Mouse (Mus musculus): Measurements from ENCODE around the gene Pex14. TPM values are rescaled to one million over a fixed set of nuclear protein-coding genes. Genes with fewer than 3 reads are reported as not detected.
A peak's percentile ranks its signal among the peaks of the same experiment; 100 is the strongest.

The Pex14 gene
- total RNA-seq, 2 experiments from 2014 or later = 19.4 to 20.5 TPM

GRCm38 (mm10) chr4:149061432-149061718, 38.3 kb downstream of the Pex14 start:
- intact Hi-C loops (cut with DNase I; ENCODE audit: low total_unique reads) = loop anchor here (5.0 kb wide), 1 partner anchor 319 kb away; no protein-coding TSS in a partner anchor

DNA sequence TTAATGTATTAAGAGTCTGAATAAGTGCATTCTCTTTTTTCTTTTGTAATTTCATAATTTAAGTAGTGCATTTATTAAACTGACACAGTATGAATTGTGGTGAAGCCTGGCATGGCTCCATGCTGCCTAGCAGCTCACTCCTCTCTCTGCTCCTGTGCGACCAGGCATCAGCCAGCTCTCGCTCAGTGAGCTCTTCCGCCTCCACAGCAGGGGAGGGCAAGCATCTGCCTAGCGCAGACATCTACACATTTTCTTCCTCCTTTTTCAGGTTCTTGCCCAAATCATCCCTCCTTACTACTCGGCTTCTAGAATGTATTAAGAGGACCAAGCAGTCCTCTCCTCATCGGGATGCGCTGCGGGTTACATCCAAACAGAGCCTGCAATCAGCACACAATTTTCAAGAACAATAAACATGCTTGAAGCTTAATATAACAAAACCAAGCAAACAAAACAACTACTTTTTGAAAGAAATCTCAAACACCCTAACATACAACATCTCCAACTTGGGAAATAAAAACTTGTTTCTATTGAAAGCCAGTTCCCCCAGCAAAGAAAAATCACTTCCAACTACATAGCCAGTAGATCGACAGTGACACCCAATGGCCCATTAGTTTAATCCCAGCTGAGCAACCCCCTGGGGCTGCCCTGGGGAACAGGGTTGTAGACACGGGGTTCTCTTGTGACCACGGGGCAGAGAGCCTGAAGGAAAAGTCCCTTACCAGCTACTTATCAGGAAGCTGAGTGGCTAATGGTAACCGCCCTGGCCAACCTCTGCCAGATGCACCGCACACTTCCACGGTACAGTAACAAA, 38.9 kb downstream of the Pex14 start:
- DNase-seq = no peak
- intact Hi-C loops (cut with DNase I; ENCODE audit: low total_unique reads) = loop anchor here (5.0 kb wide), 1 partner anchor 319 kb away; no protein-coding TSS in a partner anchor

More at GRCm38 (mm10) chr4:149061432-149061718, 38.3 kb downstream of the Pex14 start:
- no peak for DNase-seq

DNA sequence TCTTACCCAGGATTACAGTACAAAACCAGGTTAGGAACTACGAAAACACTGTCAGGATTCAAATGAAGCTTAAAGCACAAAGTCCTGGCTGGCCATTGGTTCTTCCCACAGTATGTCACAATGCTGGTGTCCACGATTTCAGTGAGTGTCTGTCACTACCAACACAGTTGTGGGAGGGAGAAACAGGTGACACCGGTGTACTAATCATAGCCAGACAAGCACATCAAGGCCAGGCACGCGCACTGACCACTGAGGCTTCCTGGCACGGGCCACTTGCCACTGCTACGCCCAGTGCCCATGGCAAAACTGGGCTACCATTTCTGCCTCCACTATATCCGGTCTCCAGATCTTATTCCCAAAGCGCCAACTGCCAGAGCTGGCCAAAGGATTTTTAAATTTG, 40.0 kb downstream of the Pex14 start:
- intact Hi-C loops (cut with DNase I; ENCODE audit: low total_unique reads) = loop anchor here (5.0 to 10.0 kb wide), 2 partner anchors 145 to 317 kb away; no protein-coding TSS in a partner anchor
- no peak for DNase-seq

DNA sequence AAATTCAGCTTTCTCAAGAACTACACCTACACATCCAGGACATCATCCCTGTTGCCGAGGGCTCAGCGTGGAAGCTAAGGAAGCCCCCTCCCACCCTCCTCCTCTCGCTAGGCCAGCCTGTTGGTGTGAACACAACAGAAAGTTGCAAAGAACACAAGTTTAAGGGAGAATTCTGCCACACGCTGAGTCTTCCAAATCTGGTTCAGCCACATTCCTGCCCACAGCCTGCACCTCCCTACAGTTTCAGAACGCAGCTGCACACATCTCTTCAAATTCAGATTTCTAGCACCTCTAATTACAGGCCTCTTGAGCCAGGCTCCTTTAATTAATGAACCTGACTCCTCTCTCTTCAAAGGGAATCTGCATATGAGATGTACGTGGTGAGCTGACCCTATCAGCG, 41.4 kb downstream of the Pex14 start:
- no peak for DNase-seq
- intact Hi-C loops (cut with DNase I; ENCODE audit: low total_unique reads) = loop anchor here (10.0 kb wide), 1 partner anchor 143 kb away; no protein-coding TSS in a partner anchor

DNA sequence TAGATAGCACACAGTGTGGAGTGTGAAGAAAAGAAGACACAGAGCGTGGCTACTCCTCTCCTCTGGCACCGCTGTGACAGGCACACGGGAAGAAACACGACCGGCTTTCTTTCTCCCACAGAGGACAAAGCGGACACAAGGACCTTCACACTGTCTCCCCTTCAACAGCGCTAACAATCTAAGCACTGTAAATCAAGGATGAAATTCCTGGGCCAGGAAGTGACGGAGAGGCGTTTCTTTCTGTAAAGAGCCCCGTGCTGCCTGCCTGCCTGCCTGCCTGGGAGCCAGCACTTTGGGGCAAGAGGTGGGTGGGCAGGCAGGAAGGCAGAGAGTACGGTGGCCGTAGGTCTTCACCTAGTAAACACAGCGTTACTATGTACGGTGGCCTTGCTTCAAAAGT, 42.2 kb downstream of the Pex14 start:
- no peak for DNase-seq
- intact Hi-C loops (cut with DNase I; ENCODE audit: low total_unique reads) = loop anchor here (10.0 kb wide), 1 partner anchor 143 kb away; no protein-coding TSS in a partner anchor

GRCm38 (mm10) chr4:149056957-149057356, 42.7 kb downstream of the Pex14 start:
- intact Hi-C loops (cut with DNase I; ENCODE audit: low total_unique reads) = loop anchor here (10.0 kb wide), 1 partner anchor 142 kb away; no protein-coding TSS in a partner anchor

GRCm38 (mm10) chr4:149055847-149056246, 43.8 kb downstream of the Pex14 start:
- no peak for DNase-seq
- intact Hi-C loops (cut with DNase I; ENCODE audit: low total_unique reads) = loop anchor here (10.0 kb wide), 1 partner anchor 141 kb away; no protein-coding TSS in a partner anchor

More at GRCm38 (mm10) chr4:149056957-149057356, 42.7 kb downstream of the Pex14 start:
- no peak for DNase-seq

DNA sequence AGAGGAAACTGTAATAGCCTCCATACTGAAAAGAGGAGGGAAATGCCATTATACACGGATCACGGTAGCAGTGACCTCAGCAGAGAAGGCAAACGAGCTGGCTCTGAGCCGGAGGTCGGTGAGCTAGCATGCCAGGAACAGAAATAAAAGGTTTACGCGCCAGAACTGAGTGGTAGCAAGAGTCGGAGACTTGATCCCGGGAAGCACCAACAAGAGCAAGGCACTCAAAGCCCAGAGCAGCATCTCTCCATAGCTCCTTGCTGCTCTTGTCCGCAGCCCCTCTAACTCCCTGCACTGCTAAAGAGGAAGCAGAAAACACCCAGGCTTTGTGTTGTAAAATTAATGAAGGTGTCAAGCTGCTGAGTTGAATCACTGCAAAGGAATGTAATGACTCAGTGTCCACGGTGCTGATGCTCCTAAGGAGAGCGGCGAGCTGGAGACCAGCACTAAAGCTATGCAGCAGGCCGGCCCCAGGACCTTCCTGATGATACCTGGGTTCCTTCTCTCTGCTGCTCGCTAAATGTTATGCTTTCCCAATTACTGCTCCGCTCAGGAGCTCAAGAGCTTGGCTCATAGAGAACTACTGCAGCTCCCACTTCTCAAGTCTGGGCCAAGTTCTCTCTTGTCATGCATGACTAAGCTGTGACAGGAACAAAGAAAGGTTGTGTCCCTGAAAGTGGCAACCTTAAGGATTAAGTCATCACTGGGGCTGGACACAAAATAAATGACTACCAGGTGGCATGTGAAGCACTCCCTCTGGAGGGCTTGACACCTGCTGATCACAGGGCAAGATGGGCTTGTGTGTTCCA, 50.1 kb downstream of the Pex14 start:
- no peak for DNase-seq
- intact Hi-C loops (cut with DNase I; ENCODE audit: low total_unique reads) = loop anchor here (10.0 kb wide), 1 partner anchor 135 kb away; no protein-coding TSS in a partner anchor

DNA sequence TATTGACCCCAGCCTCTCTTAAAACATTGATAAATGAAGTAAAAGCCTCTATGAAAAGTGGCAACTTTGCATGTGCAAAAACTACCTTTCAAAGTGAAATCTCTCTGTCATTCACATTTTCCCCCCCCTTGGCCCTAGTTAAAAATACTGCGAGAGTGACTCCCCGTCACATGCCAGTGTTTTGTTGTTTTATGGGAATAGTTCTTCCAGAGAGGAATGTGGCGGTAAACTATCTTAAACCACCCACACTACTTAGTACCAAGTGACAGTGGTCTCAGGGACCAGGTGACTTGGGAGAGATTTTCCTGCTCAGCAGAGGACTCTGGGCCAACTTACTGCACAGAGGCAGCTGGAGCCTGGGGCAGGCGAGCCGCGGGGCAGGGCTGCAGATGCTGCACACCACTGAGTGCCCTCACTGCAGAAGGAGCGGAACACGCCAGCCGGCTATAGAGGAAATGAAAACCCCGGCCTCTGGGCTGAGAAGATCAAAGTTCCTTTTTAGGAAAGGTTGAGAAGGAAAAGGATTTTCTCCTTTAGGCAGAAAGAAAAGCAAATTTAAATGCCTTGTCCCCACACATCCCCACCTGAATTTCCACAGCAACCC, 50.9 kb downstream of the Pex14 start:
- intact Hi-C loops (cut with DNase I; ENCODE audit: low total_unique reads) = no loop called here
- peak; percentile 22 for DNase-seq

GRCm38 (mm10) chr4:149047360-149047759, 52.3 kb downstream of the Pex14 start:
- intact Hi-C loops (cut with DNase I; ENCODE audit: low total_unique reads) = no loop called here
- peak; percentile 57 for DNase-seq

- no peak for DNase-seq
- intact Hi-C loops (cut with DNase I; ENCODE audit: low total_unique reads) = no loop called here
Observed at GRCm38 (mm10) chr4:149045885-149046284, 53.8 kb downstream of the Pex14 start.

DNA sequence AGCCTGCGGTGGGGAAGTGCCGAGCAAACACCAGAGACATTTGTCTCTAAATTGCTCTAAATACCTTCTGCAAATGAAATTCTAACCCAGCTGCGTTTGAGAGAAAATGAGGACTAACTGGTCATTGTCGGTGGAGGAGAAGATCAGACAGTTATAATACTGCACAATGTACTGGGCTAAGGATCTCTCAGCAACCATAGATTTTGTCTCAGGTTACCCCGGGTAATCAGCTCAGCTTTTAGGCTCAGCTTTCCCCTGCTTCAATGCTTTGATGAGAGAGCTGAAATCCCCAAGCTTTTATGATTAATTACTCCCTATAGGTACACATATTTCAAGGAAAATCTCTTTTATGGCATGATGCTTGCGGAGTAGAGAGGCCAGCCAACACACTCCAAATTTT, 59.4 kb downstream of the Pex14 start:
- no peak for DNase-seq
- intact Hi-C loops (cut with DNase I; ENCODE audit: low total_unique reads) = no loop called here

DNA sequence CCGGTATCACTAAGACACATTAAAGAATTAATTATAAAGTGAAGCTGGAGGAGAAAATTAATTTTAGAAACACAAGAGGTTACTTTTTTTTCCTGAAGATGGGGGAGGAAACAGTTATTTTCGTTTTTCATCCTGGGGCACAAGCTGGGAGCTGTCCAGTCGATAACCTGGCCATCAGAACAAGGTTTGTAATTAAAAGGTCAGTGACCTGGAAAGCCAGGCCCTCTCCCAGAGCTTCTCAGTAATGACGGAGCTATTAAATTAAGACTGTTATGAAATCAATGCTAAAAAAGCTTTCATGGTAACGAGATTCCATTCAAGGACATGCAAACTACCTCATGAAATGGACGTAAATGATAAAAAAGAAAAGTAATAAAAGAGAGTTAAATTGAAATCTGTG, 62.0 kb downstream of the Pex14 start:
- DNase-seq = no peak
- intact Hi-C loops (cut with DNase I; ENCODE audit: low total_unique reads) = no loop called here

DNA sequence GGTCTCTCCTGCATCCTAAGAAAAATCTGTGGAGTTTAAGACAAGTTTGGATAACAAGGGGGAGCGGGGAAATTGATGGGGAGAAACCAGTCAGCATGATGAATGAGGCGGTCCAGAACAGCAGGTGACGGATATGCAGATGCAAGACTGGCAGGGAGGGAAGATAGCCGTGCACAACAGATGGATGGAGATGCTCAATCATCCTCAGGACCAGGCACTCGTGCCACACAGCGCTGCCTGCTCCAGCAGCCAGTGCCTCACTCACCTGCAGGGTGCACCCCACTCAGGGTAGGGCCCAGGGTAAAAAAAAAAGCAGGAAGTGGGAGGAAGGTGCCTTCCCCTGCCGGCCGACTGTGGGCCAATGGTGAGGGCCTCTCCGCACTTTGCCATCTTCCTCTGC, 63.1 kb downstream of the Pex14 start:
- no peak for DNase-seq
- intact Hi-C loops (cut with DNase I; ENCODE audit: low total_unique reads) = no loop called here

DNA sequence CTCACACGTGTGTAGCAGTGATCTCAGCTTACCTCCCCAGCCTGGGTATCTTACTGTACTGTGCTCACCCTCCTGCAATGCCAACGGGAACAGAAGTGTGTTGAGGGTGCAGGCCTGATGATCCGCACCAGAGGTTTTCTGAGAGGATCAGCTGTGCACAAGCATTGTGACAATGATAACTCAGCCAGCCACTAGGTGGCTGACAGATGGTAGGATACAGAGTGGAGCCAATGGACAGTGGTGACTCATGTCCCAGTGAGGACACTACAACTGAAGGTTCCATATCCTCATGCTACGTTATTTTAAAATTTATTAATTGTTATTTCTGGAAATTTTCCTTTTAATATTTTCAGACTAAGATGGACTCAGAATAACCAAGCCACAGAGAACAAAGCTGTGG, 68.2 kb downstream of the Pex14 start:
- DNase-seq = no peak
- intact Hi-C loops (cut with DNase I; ENCODE audit: low total_unique reads) = no loop called here

GRCm38 (mm10) chr4:149027571-149027970, 72.1 kb downstream of the Pex14 start:
- intact Hi-C loops (cut with DNase I; ENCODE audit: low total_unique reads) = no loop called here
- no peak for DNase-seq

DNA sequence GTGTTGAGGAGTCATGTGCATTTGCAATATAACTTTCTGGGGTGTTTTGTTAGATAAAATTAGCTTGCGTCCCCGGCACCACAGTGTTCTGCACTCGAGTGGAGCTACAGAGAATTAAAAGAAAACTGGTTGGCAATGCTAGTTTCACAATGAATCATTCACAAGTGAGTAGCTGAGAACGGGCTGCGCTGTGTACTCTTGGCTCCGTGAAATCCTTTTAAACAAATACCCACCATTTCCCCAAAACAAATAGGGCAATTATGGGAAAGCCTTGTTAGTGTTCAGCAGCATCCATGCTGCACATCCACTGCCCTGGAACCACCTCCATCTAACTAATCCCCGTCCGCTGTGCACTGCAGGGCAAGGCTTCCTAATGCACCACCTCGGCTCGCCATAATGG, 74.4 kb downstream of the Pex14 start:
- no peak for DNase-seq
- intact Hi-C loops (cut with DNase I; ENCODE audit: low total_unique reads) = no loop called here

DNA sequence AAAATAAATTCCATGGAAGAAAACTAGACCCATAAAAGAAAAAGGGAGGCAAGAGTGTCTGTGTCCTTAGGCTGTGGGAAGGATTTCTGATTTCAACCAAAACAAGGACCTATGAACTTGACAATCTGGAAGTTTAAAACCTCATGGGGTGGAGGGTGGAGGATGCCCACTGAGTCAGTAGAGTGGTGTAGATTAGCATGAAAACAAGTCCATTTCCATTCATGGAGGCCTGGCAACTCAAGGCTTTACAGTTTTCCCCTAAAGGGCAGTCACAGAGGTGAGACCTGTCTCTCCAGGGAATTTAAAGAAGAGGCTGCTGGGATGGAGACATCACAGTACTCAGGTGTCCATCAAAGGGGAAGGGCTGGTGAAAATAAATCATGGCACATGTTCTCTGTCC, 78.7 kb downstream of the Pex14 start:
- intact Hi-C loops (cut with DNase I; ENCODE audit: low total_unique reads) = no loop called here
- no peak for DNase-seq

DNA sequence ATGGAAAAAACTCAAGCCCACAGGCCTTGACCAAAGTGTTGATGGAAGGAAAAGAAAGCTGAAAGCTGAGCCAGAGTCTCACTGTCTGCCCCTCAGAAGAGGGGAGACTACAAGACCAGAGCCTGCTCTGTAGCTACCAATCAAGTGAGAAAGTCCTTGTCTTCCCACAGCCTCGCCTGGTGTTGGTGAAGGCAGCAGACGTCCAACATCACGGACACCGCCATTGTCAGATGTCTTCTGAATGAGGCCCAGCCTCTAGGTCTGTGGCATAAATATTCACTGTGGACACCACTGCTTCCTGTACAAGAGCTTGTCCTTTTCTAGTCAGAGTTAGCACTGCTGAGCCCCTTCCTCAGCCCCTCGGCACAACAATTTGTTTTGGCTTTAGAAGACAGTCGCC, 80.2 kb downstream of the Pex14 start:
- no peak for DNase-seq
- intact Hi-C loops (cut with DNase I; ENCODE audit: low total_unique reads) = no loop called here

- intact Hi-C loops (cut with DNase I; ENCODE audit: low total_unique reads) = no loop called here
- no peak for DNase-seq
Observed at GRCm38 (mm10) chr4:149006756-149007155, 92.9 kb downstream of the Pex14 start.

All from gastrocnemius, postnatal 14 days (tissue).